Mouse (Mus musculus): ENCODE results near the gene Ldb2.

DNA sequence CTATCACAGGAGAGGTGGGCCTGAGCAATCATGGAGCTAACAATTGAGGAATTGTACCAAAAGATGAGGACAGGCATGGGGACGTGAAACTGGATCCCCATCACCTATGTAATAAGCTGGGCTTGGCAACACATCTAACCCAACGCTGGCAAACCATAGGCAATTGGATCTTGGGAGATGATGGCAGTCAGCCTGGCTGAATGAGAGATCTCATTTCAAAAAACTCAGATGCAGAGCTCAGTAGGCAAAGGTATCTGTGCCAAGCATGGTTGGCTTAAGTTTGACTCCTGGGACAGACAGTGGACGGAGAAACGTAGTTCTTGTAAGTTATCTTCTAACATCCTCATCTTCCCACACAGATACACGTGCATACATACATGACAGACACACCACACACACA, 294.3 kb downstream of the Ldb2 start:
- TF ChIP-seq POLR2A (IDR thresholded peaks at IDR 0.05; ENCODE audit: low read depth, low read length) (no peak), CTCF (IDR thresholded peaks at IDR 0.05; ENCODE audit: extremely low read depth, insufficient read length, insufficient replicate concordance, low read depth, low read length) (no peak)
